Mouse (Mus musculus) forebrain, embryonic 16.5 days (tissue): ENCODE results near the gene Helz. TPM values are rescaled to one million over a fixed set of nuclear protein-coding genes. Genes with fewer than 3 reads are reported as not detected.
"Not testable (repeated sequence)": the region's sequence is repeated elsewhere in the genome, so short reads cannot be mapped to it uniquely, and the experiment has no call there.

ENCODE experiments used
- ATAC-seq: fragments of 200-750 bp; cut with Nextera tagmentation; 2 replicates; pipeline ENCODE4 v1.8.0; 2017; ENCODE audit warnings: mild to moderate bottlenecking, moderate library complexity
- H3K27ac ChIP-seq: fragments of 300-500 bp; sonication (generic); 2 replicates; pipeline ENCODE4 v1.5.1; 2014; ENCODE audit warnings: low read length, control low read depth
- H3K27me3 ChIP-seq: fragments of 300-500 bp; sonication (generic); replicated peaks from 2 replicates; pipeline ENCODE4 v1.6.1; 2014; ENCODE audit warnings: low read length; ENCODE audit not compliant: control insufficient read depth, insufficient read depth
- H3K36me3 ChIP-seq: fragments of 300-500 bp; sonication (generic); 2 replicates; pipeline ENCODE4 v1.6.1; 2014; ENCODE audit not compliant: control insufficient read depth, insufficient read depth
- H3K4me1 ChIP-seq: fragments of 300-500 bp; sonication (generic); replicated peaks from 2 replicates; pipeline ENCODE4 v1.6.1; 2014; ENCODE audit warnings: low read length; ENCODE audit not compliant: control insufficient read depth, insufficient read depth
- H3K4me2 ChIP-seq: fragments of 300-500 bp; sonication (generic); 2 replicates; pipeline ENCODE4 v1.6.1; 2014; ENCODE audit warnings: mild to moderate bottlenecking, low read length, control low read depth
- H3K4me3 ChIP-seq: fragments of 300-500 bp; sonication (generic); replicated peaks from 2 replicates; pipeline ENCODE4 v1.5.1; 2014; ENCODE audit warnings: mild to moderate bottlenecking, low read length, control low read depth
- H3K9ac ChIP-seq: fragments of 300-500 bp; sonication (generic); replicated peaks from 2 replicates; pipeline ENCODE4 v1.6.1; 2014; ENCODE audit warnings: low read depth, low read length, control low read depth
- H3K9me3 ChIP-seq: fragments of 300-500 bp; sonication (generic); 2 replicates; pipeline ENCODE4 v1.6.1; 2016; ENCODE audit warnings: low read length; ENCODE audit not compliant: control insufficient read depth
- WGBS: fragments of 180-500 bp; shearing (Covaris S2); extraction: QIAGEN DNeasy Blood & Tissue Kit; methylation state at CpG from one replicate; pipeline ENCODE4 v1.1.7; 2014; 5-methylcytosine and 5-hydroxymethylcytosine counted together
- polyA plus RNA-seq: library from polyadenylated mRNA; unstranded; fragments of >200 nt; fragmentation: Nextera tagmentation; extraction: Ambion mirVana; gene quantifications from 2 replicates; pipeline ENCODE4 v1.2.1, GENCODE M21; 2015

Gene Helz
- polyA plus RNA-seq, 1 experiment from 2014 or later = 20.4 TPM

DNA sequence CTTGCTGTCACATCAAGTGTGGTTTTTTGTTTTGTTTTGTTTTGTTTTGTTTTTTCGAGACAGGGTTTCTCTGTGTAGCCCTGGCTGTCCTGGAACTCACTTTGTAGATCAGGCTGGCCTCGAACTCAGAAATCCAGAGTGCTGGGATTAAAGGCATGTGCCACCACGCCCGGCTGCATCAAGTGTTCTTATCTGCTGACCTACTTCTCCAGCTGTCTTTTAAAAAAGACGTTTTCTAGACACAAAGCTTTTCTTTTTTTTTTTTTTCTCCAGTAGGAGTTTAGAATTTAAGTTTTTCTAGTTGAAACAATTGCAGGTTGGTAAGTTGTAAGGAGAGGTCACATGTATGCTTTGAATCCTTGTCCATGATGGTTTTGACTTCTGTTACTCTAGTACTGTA is 38.4 kb downstream of the Helz start:
- H3K9me3 ChIP-seq, H3K27ac ChIP-seq, ATAC-seq, H3K4me3 ChIP-seq, H3K4me1 ChIP-seq, H3K9ac ChIP-seq, H3K4me2 ChIP-seq, H3K36me3 ChIP-seq, H3K27me3 ChIP-seq: not testable (repeated sequence)
- WGBS = 83% methylated on average over 5 of the region's 5 CpGs

GRCm38 (mm10) chr11:107587141-107587540 is 39.4 kb downstream of the Helz start:
- Histone ChIP-seq H3K4me1 (peaks cover 6% of the 10 kb centered on the region), H3K9ac (no peak overlapping the region), H3K4me3 (no peak overlapping the region), H3K27ac (no peak overlapping the region), H3K4me2 (no peak overlapping the region), H3K27me3 (no peaks in the 10 kb centered on the region), H3K9me3 (no peaks in the 10 kb centered on the region), H3K36me3 (no peaks in the 10 kb centered on the region)
- ATAC-seq = no peak
- WGBS = 84% methylated on average over 7 of the region's 7 CpGs

GRCm38 (mm10) chr11:107592575-107592974 is 44.8 kb downstream of the Helz start:
- Histone ChIP-seq H3K9ac (no peak overlapping the region), H3K27me3 (no peaks in the 10 kb centered on the region), H3K9me3 (no peaks in the 10 kb centered on the region), H3K4me2 (no peak overlapping the region), H3K4me3 (no peak overlapping the region), H3K4me1 (no peaks in the 10 kb centered on the region), H3K27ac (no peak overlapping the region), H3K36me3 (0 out of 2 replicates have a peak, but pooled peaks cover 7% of the 10 kb centered on the region)
- no peak for ATAC-seq
- WGBS = 95% methylated on average over 5 of the region's 5 CpGs

GRCm38 (mm10) chr11:107597381-107597780 is 49.7 kb downstream of the Helz start:
- Histone ChIP-seq H3K9ac (no peak overlapping the region), H3K9me3 (no peaks in the 10 kb centered on the region), H3K36me3 (peaks cover 11% of the 10 kb centered on the region), H3K4me2 (no peak overlapping the region), H3K4me3 (no peak overlapping the region), H3K27ac (no peak overlapping the region), H3K27me3 (no peaks in the 10 kb centered on the region), H3K4me1 (no peaks in the 10 kb centered on the region)
- no peak for ATAC-seq
- WGBS = 98% methylated on average over 4 of the region's 4 CpGs

- Histone ChIP-seq H3K4me3 (no peak overlapping the region), H3K4me1 (no peaks in the 10 kb centered on the region), H3K4me2 (no peak overlapping the region), H3K9me3 (no peaks in the 10 kb centered on the region), H3K27me3 (no peaks in the 10 kb centered on the region), H3K36me3 (peaks cover 14% of the 10 kb centered on the region), H3K9ac (no peak overlapping the region), H3K27ac (no peak overlapping the region)
- ATAC-seq = no peak
- WGBS = 94% methylated on average over 7 of the region's 7 CpGs
Observed at GRCm38 (mm10) chr11:107605694-107606093, 58.0 kb downstream of the Helz start.

DNA sequence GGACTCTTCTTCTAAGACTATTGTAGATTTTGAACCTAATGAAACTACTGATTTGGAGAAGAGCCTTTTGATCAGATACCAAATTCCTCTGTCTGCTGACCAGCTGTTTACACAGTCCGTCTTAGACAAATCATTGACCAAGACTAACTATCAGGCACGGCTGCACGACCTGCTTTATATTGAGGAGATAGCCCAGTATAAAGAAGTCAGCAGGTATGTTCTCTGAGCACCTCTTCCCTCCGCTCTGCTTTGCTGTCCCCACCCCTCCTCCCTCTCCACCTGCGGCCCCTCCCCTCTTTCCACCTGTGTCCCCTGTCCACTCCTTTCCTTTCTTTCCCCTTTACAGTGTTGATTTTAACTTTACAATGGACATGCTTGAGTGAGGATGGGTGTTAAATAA is 66.2 kb downstream of the Helz start:
- Histone ChIP-seq H3K4me2 (no peak overlapping the region), H3K9me3 (no peaks in the 10 kb centered on the region), H3K4me3 (no peak overlapping the region), H3K36me3 (no peaks in the 10 kb centered on the region), H3K9ac (no peak overlapping the region), H3K27ac (no peak overlapping the region), H3K27me3 (no peaks in the 10 kb centered on the region), H3K4me1 (no peaks in the 10 kb centered on the region)
- 95% methylated on average over 5 of the region's 5 CpGs for WGBS
- no peak for ATAC-seq

- WGBS = 91% methylated on average over 4 of the region's 5 CpGs
- Histone ChIP-seq H3K9ac (no peak overlapping the region), H3K36me3 (peaks cover 7% of the 10 kb centered on the region; the same call in 1 of the 2 replicates), H3K27ac (no peak overlapping the region), H3K27me3 (no peaks in the 10 kb centered on the region), H3K4me2 (no peak overlapping the region), H3K4me3 (no peak overlapping the region), H3K4me1 (no peaks in the 10 kb centered on the region), H3K9me3 (no peaks in the 10 kb centered on the region)
- ATAC-seq = no peak
Observed at GRCm38 (mm10) chr11:107615696-107616095, 68.0 kb downstream of the Helz start.

DNA sequence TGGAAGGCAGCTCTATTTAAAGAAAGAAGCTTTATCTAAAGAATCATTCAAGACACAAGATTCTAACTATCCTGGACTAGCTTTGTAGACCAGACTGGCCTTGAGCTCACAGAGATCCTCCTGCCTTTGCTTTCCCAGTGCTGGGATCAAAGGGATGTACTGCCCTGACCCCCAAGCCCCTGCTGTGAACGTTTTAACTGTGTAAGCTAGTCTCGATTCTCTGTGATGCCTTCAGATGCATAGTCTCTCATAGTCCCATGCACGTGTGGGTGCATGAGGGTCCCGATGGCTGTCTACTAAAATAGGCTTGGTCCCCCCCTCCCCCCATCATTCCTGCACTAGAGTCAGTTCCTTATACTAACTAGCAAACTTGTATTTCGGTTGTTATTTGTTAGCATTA is 70.2 kb downstream of the Helz start:
- Histone ChIP-seq H3K27me3 (no peaks in the 10 kb centered on the region), H3K9ac (no peak overlapping the region), H3K9me3 (no peaks in the 10 kb centered on the region), H3K4me1 (no peaks in the 10 kb centered on the region), H3K4me3 (no peak overlapping the region), H3K4me2 (no peak overlapping the region), H3K27ac (no peak overlapping the region), H3K36me3 (peaks cover 9% of the 10 kb centered on the region; the same call in 1 of the 2 replicates)
- ATAC-seq = no peak
- 51% methylated on average over 5 of the region's 5 CpGs for WGBS

DNA sequence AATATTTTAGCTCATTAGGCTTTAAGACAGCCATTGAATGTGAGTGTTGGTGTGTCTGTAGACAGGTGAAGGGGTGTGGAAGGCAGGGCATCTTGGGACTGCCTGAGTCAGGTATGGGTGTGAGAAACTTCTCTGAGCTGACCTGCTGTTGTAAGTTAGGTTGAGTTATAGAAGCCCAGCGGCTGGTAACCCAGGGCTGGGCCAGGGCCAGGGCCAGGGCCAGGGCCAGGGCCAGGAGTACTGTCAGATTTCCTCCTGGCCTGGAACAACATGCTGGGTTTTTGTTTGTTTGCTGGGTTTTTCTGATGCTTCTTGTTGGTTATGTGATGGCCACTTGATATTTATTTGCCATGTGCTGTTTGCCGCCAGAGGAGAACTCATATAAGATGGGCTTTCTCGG is 76.9 kb downstream of the Helz start:
- no peaks in the 10 kb centered on the region for H3K27me3 ChIP-seq
- H3K4me2 ChIP-seq = no peak overlapping the region
- ATAC-seq = no peak
- H3K4me3 ChIP-seq = no peak overlapping the region
- H3K27ac ChIP-seq = no peak overlapping the region
- no peaks in the 10 kb centered on the region for H3K9me3 ChIP-seq
- no peak overlapping the region for H3K9ac ChIP-seq
- H3K4me1 ChIP-seq = no peaks in the 10 kb centered on the region
- peaks cover 14% of the 10 kb centered on the region; the same call in 1 of the 2 replicates for H3K36me3 ChIP-seq
- WGBS = 94% methylated on average over 3 of the region's 3 CpGs

DNA sequence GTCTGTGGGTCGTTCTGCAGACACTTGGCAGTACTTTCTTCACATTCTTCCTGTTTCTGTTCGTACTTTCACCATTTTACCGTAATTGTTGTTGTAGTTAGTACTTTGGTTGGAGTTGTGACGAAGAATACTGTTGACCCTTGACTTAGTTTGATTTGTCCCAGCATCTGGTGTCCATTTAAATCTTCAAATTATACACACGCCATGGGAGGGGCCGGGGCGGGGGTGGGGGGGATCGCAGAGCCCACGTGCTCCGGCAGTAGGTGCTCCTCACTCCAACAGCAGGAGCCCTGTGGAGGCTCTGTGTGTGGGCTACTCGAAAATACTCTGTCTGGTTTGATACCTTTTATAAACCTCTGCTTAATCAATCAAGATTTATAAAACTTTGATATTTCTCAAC is 78.0 kb downstream of the Helz start:
- no peak overlapping the region for H3K9ac ChIP-seq
- H3K4me3 ChIP-seq = no peak overlapping the region
- H3K4me1 ChIP-seq = no peaks in the 10 kb centered on the region
- ATAC-seq = no peak
- 0 out of 2 replicates have a peak, but pooled peaks cover 6% of the 10 kb centered on the region for H3K36me3 ChIP-seq
- H3K27ac ChIP-seq = no peak overlapping the region
- no peak overlapping the region for H3K4me2 ChIP-seq
- WGBS = 87% methylated on average over 11 of the region's 11 CpGs
- no peaks in the 10 kb centered on the region for H3K27me3 ChIP-seq
- no peaks in the 10 kb centered on the region for H3K9me3 ChIP-seq
